Mouse (Mus musculus): Measurements from ENCODE around the gene Tmem132c. TPM values are rescaled to one million over a fixed set of nuclear protein-coding genes. Genes with fewer than 3 reads are reported as not detected.

The Tmem132c gene
- polyA plus RNA-seq, 1 experiment from 2014 or later = 44.7 TPM

GRCm38 (mm10) chr5:127456076-127456475, 214.5 kb downstream of the Tmem132c start:
- no peak overlapping the region for H3K4me3 ChIP-seq
- 0 out of 2 replicates have a peak, but pooled peaks cover 5% of the 10 kb centered on the region for H3K36me3 ChIP-seq
- no peaks in the 10 kb centered on the region for H3K9me3 ChIP-seq (replicated peaks)
- no peaks in the 10 kb centered on the region for H3K4me1 ChIP-seq
- H3K27me3 ChIP-seq (ENCODE audit: low read depth, poor library complexity, severe bottlenecking) = no peaks in the 10 kb centered on the region
- H3K27ac ChIP-seq = no peak overlapping the region
- WGBS = 91% methylated on average over 10 of the region's 10 CpGs
- no peak for DNase-seq (ENCODE audit: low spot score)

GRCm38 (mm10) chr5:127468151-127468550, 226.5 kb downstream of the Tmem132c start:
- no peak overlapping the region for H3K4me3 ChIP-seq
- peaks cover 13% of the 10 kb centered on the region for H3K36me3 ChIP-seq
- WGBS = 29% methylated on average over 5 of the region's 5 CpGs
- H3K27me3 ChIP-seq (ENCODE audit: low read depth, poor library complexity, severe bottlenecking) = no peaks in the 10 kb centered on the region
- peaks cover 37% of the 10 kb centered on the region for H3K4me1 ChIP-seq
- no peaks in the 10 kb centered on the region for H3K9me3 ChIP-seq (replicated peaks)
- no peak for DNase-seq (ENCODE audit: low spot score)
- no peak overlapping the region for H3K27ac ChIP-seq

DNA sequence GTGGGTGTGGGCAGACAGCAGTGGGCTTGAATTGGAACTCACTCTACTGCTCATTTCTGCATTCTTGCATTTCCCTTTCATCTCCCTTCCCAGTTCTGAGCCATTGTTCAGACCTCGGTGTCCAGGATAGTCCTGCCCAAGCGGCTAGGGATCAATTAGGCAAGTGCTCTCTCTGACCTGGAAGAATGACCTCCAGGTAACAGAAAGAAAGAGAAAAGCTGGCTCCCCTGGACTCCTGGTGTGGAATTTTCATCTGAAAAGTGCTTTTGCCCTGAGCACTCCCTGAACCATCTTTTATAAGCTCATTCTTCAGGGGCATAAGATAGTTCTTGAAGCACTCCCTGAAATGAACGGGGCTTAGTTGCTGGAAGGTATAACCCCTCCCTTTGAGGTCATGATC, 228.7 kb downstream of the Tmem132c start:
- DNase-seq (ENCODE audit: low spot score) = no peak
- Histone ChIP-seq H3K4me3 (no peak overlapping the region), H3K4me1 (peaks cover 37% of the 10 kb centered on the region), H3K36me3 (no peaks in the 10 kb centered on the region), H3K27ac (no peak overlapping the region), H3K27me3 (ENCODE audit: low read depth, poor library complexity, severe bottlenecking) (no peaks in the 10 kb centered on the region), H3K9me3 (replicated peaks) (no peaks in the 10 kb centered on the region)
- WGBS = 52% methylated on average over 3 of the region's 3 CpGs

DNA sequence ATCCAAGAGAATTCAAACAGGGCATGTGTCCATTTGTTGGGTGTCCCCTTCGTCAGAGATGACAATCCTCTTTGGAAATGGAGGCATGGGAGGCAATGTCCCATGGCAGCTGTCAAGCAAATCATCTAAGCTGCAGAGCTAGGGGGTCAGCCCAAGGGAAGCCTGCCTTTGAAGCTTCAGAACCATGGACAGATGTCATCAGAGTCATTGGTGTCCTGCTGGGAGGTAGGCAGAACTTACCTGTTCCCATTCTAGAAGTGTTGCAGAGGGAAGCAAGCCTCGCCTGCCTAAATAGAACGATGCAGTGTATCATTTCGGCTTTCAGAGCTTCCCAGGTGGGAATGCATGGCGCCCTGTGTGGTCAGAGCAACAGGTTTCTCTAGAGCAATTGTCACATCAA, 230.3 kb downstream of the Tmem132c start:
- H3K4me1 ChIP-seq = peaks cover 37% of the 10 kb centered on the region
- no peak overlapping the region for H3K27ac ChIP-seq
- no peaks in the 10 kb centered on the region for H3K36me3 ChIP-seq
- H3K27me3 ChIP-seq (ENCODE audit: low read depth, poor library complexity, severe bottlenecking) = no peaks in the 10 kb centered on the region
- no peak for DNase-seq (ENCODE audit: low spot score)
- H3K9me3 ChIP-seq (replicated peaks) = no peaks in the 10 kb centered on the region
- no peak overlapping the region for H3K4me3 ChIP-seq
- 61% methylated on average over 5 of the region's 5 CpGs for WGBS

DNA sequence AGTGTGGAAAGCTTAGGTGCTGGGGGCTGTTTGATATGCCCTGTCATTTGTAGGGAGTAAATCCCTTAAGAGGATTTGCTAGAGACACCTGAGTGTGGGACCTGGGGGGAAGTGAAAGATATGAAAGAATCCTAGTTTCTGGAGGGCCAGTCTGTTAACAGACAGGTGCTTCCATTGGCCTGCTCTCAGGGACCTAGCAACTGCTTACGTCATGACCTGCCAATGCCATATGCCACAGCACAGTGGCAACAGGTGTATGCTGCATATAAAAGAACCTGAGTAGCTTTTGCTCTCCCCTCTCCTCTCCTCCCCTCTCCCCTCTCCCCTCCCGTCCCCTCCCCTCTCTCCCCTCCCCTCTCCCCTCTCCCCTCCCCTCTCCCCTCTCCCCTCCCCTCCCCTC, 232.1 kb downstream of the Tmem132c start:
- H3K9me3 ChIP-seq (replicated peaks) = no peaks in the 10 kb centered on the region
- DNase-seq (ENCODE audit: low spot score) = no peak
- H3K27me3 ChIP-seq (ENCODE audit: low read depth, poor library complexity, severe bottlenecking) = no peaks in the 10 kb centered on the region
- WGBS = 44% methylated on average over 2 of the region's 2 CpGs
- no peak overlapping the region for H3K27ac ChIP-seq
- H3K36me3 ChIP-seq = no peaks in the 10 kb centered on the region
- H3K4me1 ChIP-seq = peaks cover 29% of the 10 kb centered on the region
- no peak overlapping the region for H3K4me3 ChIP-seq

DNA sequence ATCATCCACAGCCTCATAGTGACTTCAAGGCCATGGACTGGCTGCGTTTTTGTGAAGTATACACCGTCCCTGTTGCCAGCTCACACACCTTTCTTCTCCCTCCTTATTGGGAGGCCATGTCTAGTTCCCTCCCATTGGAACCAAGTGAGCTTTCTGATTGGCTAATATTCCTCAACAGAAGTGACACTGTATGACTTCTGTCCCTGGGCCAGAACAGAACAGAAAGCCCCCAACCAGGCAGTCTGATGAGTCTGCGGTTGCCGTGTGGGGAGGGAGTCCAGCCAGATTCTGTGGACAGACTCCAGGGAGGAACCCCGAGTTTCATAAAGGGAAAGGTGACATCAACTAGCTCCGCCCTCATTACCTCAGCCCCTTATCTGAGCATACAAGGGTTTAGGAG, 233.2 kb downstream of the Tmem132c start:
- H3K27ac ChIP-seq = no peak overlapping the region
- H3K9me3 ChIP-seq (replicated peaks) = no peaks in the 10 kb centered on the region
- H3K4me1 ChIP-seq = peaks cover 21% of the 10 kb centered on the region
- no peaks in the 10 kb centered on the region for H3K36me3 ChIP-seq
- H3K4me3 ChIP-seq = no peak overlapping the region
- no peak for DNase-seq (ENCODE audit: low spot score)
- no peaks in the 10 kb centered on the region for H3K27me3 ChIP-seq (ENCODE audit: low read depth, poor library complexity, severe bottlenecking)
- WGBS = 87% methylated on average over 6 of the region's 6 CpGs

GRCm38 (mm10) chr5:127477790-127478189, 236.2 kb downstream of the Tmem132c start:
- no peak for DNase-seq (ENCODE audit: low spot score)
- Histone ChIP-seq H3K27me3 (ENCODE audit: low read depth, poor library complexity, severe bottlenecking) (no peaks in the 10 kb centered on the region), H3K4me1 (peaks cover 12% of the 10 kb centered on the region), H3K9me3 (replicated peaks) (no peaks in the 10 kb centered on the region), H3K27ac (no peak overlapping the region), H3K36me3 (peaks cover 9% of the 10 kb centered on the region), H3K4me3 (no peak overlapping the region)
- WGBS = 30% methylated on average over 9 of the region's 9 CpGs

- no peak overlapping the region for H3K4me3 ChIP-seq
- no peaks in the 10 kb centered on the region for H3K27me3 ChIP-seq (ENCODE audit: low read depth, poor library complexity, severe bottlenecking)
- no peak overlapping the region for H3K27ac ChIP-seq
- no peak for DNase-seq (ENCODE audit: low spot score)
- peaks cover 12% of the 10 kb centered on the region for H3K4me1 ChIP-seq
- H3K9me3 ChIP-seq (replicated peaks) = no peaks in the 10 kb centered on the region
- H3K36me3 ChIP-seq = peaks cover 11% of the 10 kb centered on the region
- WGBS = 16% methylated on average over 11 of the region's 11 CpGs
Measured at GRCm38 (mm10) chr5:127478322-127478721, 236.7 kb downstream of the Tmem132c start.

DNA sequence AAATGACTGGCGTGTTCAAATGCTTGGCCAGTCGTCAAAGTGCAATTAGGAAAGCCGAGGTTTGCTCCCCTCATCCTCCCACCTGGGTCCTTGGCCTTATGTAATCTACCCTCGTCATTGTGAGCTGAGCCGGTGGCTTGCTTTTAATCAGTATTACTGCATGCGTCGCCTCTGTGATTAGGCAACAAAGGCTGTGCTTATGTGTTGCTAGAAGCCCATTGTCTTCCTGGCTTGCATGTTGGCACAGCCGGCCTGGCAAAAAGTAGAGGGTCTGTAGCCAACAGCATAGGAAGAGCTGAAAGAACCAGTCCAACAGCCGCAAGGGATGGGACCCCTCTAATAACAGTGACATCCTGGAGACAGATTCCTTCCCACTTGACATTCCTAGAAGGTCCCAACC, 239.3 kb downstream of the Tmem132c start:
- H3K27ac ChIP-seq = no peak overlapping the region
- WGBS = 83% methylated on average over 9 of the region's 9 CpGs
- H3K27me3 ChIP-seq (ENCODE audit: low read depth, poor library complexity, severe bottlenecking) = no peaks in the 10 kb centered on the region
- no peaks in the 10 kb centered on the region for H3K9me3 ChIP-seq (replicated peaks)
- H3K4me1 ChIP-seq = peaks cover 34% of the 10 kb centered on the region
- DNase-seq (ENCODE audit: low spot score) = no peak
- peaks cover 15% of the 10 kb centered on the region for H3K36me3 ChIP-seq
- no peak overlapping the region for H3K4me3 ChIP-seq

- 37% methylated on average over 5 of the region's 5 CpGs for WGBS
- peak; percentile 72 for DNase-seq (ENCODE audit: low spot score)
- Histone ChIP-seq H3K27me3 (ENCODE audit: low read depth, poor library complexity, severe bottlenecking) (no peaks in the 10 kb centered on the region), H3K9me3 (replicated peaks) (no peaks in the 10 kb centered on the region), H3K4me3 (no peak overlapping the region), H3K36me3 (peaks cover 17% of the 10 kb centered on the region), H3K4me1 (peaks cover 34% of the 10 kb centered on the region), H3K27ac (no peak overlapping the region)
Measured at GRCm38 (mm10) chr5:127481416-127481815, 239.8 kb downstream of the Tmem132c start.

GRCm38 (mm10) chr5:127482342-127482741, 240.7 kb downstream of the Tmem132c start:
- 86% methylated on average over 3 of the region's 3 CpGs for WGBS
- H3K27me3 ChIP-seq (ENCODE audit: low read depth, poor library complexity, severe bottlenecking) = no peaks in the 10 kb centered on the region
- H3K9me3 ChIP-seq (replicated peaks) = no peaks in the 10 kb centered on the region
- peaks cover 26% of the 10 kb centered on the region for H3K36me3 ChIP-seq
- no peak overlapping the region for H3K4me3 ChIP-seq
- no peak for DNase-seq (ENCODE audit: low spot score)
- H3K27ac ChIP-seq = no peak overlapping the region
- peaks cover 34% of the 10 kb centered on the region for H3K4me1 ChIP-seq

DNA sequence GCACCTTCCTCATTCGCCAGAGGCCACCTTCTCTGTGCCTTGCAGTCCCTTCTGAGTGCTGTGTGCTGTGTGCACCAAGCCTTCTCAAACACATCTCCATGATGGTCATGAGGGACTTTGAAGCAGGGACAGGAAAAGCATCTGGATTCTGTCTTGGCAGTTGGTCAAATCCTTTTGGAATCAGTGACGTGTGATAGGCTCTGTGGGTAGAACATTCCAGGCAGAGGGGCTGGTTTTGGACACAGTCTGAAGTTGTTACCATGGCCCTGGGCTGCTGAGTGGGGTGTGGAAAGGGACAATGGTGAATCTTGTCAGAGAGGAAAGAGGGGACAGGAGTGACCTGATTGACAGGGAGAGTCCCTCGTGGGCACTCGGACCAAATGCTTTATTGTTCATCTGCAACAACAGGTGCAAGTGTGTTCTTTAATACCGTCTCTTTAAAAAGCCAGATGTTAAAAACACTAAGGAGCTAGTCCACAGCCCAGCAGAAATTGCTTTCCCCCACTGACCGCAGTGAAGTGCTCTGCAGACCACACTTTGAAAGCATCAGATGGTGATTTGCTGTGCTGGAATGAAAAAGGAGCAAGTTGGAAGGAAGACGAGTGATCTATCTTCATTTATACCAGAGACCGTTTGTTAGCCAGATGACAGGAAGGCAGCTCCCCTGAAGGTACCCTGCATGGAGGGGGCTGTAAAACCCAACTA, 242.5 kb downstream of the Tmem132c start:
- 24% methylated on average over 8 of the region's 8 CpGs for whole genome bisulfite sequencing
- Histone ChIP-seq H3K36me3 (peaks cover 44% of the 10 kb centered on the region), H3K27ac (peak overlapping the region; percentile 80), H3K4me3 (no peak overlapping the region; the same call in 1 of the 2 replicates), H3K9me3 (replicated peaks) (no peaks in the 10 kb centered on the region), H3K27me3 (ENCODE audit: low read depth, poor library complexity, severe bottlenecking) (no peaks in the 10 kb centered on the region), H3K4me1 (peaks cover 22% of the 10 kb centered on the region)
- DNase-seq (ENCODE audit: low spot score) = no peak

- 25% methylated on average over 13 of the region's 13 CpGs for WGBS
- Histone ChIP-seq H3K4me3 (peak overlapping the region; percentile 27), H3K9me3 (replicated peaks) (no peaks in the 10 kb centered on the region), H3K36me3 (peaks cover 47% of the 10 kb centered on the region), H3K27ac (peak overlapping the region; percentile 80), H3K4me1 (peaks cover 22% of the 10 kb centered on the region), H3K27me3 (ENCODE audit: low read depth, poor library complexity, severe bottlenecking) (no peaks in the 10 kb centered on the region)
- DNase-seq (ENCODE audit: low spot score) = no peak
Measured at GRCm38 (mm10) chr5:127484813-127485486, 243.3 kb downstream of the Tmem132c start.

Measured in limb, embryonic 10.5 days (tissue).